Mouse (Mus musculus): ENCODE measurements at regions not wholly inside any gene's neighbourhood (a gene's known extent, or its start where the extent isn't known, plus 50 kb on each side); places are given as distances from the start of the nearest gene placed in this dataset.
A peak's percentile ranks its signal among the peaks of the same experiment; 100 is the strongest.

DNA sequence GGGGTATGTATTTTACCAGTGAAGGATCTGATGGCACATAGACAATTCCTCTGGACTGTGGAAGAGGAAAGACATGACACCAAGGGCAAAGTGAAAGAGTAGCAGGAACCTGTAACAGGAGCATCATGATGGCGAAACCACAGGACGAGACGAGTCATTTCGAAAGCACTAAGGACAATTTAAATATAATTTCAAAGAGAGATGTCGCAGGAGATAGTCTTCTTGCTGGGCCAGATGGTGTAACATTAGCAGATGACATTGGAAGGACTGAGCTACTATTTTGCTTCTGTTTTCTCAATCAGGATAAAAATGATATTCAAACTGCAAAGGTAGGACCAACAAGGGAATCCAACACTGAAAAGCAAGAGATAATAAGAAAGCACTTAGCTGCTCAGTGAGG is 1009.7 kb upstream of the Adgrl4 start:
- DNase-seq = no peak

DNA sequence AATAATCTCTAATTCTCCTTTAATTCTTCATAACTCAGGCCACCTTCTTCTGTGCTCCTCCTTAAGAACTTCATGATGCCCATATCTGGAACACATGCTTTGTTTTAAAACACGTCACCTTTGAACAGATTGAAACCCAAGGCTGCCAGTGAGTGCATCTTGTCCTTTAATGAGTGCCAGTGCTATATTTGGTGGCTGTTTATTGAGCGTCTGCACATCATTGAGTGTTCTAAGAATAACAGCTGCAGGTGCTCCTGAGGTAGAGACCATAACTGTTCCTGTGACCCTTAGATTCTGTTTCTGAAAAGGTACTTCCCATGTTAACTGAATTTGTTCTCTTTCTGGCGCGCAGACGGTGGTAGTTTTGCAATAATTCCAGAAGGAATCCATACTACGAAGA is 1006.4 kb upstream of the Adgrl4 start:
- DNase-seq = no peak

DNA sequence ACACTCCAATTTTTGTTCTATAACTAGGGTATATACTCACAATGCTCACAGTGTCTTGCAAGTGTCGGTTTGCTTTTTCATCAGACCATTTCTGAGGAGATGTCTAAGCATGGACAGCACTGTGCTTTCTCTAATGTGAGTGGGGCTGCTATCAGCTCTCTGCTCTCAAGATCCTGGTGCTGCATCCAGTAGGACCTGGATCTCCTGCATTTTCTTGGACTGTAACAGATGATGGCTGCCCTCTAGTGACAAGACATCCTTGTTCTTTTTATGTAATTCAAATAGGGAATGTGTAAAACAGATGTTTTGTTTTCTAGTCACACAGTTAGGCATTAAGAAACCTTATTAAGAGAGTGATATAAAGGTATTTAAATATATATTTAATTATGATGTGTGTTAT is 1002.5 kb upstream of the Adgrl4 start:
- peak; percentile 11 for DNase-seq

DNA sequence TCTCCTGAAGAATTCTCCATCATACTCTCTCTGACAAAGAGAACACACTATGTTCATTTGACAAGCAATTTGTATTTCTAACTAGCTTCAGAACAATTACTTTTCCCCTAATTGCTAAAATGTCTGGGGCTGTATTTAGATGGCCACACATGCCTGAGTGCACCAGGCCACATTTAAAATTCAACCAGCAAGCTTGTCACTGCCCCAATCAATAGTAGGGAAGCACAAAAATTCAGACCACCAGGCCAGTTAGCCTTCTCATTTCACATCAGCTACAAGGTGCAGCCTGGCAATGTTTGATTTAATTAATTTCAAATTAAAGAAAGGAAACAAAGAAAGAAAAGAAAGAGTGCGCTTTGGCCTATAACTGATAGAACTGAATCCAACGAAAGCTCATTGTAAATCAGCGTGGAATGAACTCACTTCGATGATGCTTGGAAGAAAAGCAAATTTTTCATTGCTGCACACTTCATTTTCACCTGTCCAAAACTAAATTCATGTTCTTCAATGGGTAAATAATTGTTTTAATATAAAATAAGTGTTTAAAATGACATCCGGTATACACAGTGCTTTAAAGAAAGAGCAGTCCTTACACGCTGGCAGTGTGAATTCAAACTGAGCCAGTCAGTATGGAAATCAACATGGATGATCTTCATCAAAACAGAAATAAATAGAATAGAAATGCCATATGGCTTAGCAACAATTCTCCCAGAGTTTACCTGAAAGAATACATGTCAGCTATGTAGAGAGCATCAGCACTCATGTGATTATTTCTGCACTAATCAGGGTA is 1001.7 kb upstream of the Adgrl4 start:
- DNase-seq = no peak
